Mouse (Mus musculus): ENCODE data around the gene Ankrd61. TPM values are rescaled to one million over a fixed set of nuclear protein-coding genes. Genes with fewer than 3 reads are reported as not detected.

Ankrd61 gene
- 0.08 and 0.09 TPM in 2 replicates for polyA plus RNA-seq (2012; rRNA removed)

DNA sequence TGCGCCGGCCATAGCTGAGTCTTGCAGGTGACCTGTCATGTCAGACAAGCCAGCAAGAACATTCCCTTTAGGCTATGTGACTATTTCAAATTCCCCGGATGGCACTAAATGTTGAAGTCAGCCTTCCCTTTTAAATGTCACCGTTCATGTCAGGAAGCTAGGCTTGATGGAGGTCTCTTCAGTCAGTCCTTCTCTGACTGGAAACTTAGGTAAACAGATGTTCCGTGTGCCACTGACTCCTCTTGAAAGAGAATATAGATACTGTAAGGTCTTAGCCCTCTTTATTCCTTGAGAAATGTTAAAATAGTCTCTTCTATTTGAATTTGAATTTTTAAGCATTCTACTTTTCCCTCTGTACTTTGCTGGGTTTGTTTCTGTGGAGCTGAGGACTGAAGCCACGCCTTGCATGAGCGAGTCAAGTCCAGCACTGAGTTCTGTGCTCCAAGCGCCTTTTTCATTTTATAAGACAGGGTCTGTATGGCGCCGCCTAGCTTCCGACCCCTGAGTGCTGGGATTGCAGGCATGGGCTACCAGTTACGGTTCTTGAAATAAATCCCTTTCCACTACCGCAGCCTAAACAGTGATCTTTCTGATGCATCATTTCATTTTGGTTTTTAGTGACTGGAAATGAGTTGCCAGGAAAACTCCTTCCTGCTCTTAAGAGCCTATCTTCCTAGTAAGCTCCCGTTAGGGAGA lies at the start of gene Ankrd61:
Ankrd61 (minus strand) TSS at position 51 of the 696 bp plus-strand sequence.
- DNase-seq (ENCODE audit: low read depth in 1 of 2, low spot score in 2 of 2) = no peak
- Histone ChIP-seq H3K4me3 (ENCODE audit: extremely low read depth, insufficient read depth, insufficient read length) (no peak within 1 kb of the TSS), H3K36me3 (ENCODE audit: control insufficient read depth, insufficient read depth, low read length) (peaks cover 39% of the 10 kb centered on the region), H3K27ac (ENCODE audit: insufficient read depth, low read length) (no peak within 1 kb of the TSS), H3K4me1 (ENCODE audit: control insufficient read depth, insufficient read depth, insufficient read length) (no peaks in the 10 kb centered on the region), H3K27me3 (ENCODE audit: control insufficient read depth, insufficient read depth, low read length) (no peaks in the 10 kb centered on the region)
- 96% methylated on average over 14 of the region's 14 CpGs for WGBS
- TF ChIP-seq CTCF (IDR thresholded peaks at IDR 0.05; ENCODE audit: extremely low read depth, insufficient read depth, insufficient read length, insufficient replicate concordance) (no peak), POLR2A (IDR thresholded peaks at IDR 0.05; ENCODE audit: low read depth, low read length) (no peak)

GRCm38 (mm10) chr5:143943231-143944125 lies 46.0 kb upstream of the Ankrd61 start:
- Histone ChIP-seq H3K4me1 (ENCODE audit: control insufficient read depth, insufficient read depth, insufficient read length) (no peaks in the 10 kb centered on the region), H3K4me3 (ENCODE audit: extremely low read depth, insufficient read depth, insufficient read length) (no peak overlapping the region), H3K27me3 (ENCODE audit: control insufficient read depth, insufficient read depth, low read length) (no peaks in the 10 kb centered on the region), H3K36me3 (ENCODE audit: control insufficient read depth, insufficient read depth, low read length) (no peaks in the 10 kb centered on the region), H3K27ac (ENCODE audit: insufficient read depth, low read length) (no peak overlapping the region)
- TF ChIP-seq POLR2A (IDR thresholded peaks at IDR 0.05; ENCODE audit: low read depth, low read length) (no peak), CTCF (IDR thresholded peaks at IDR 0.05; ENCODE audit: extremely low read depth, insufficient read depth, insufficient read length, insufficient replicate concordance) (no peak)
- WGBS = 88% methylated on average over 14 of the region's 14 CpGs
- no peak for DNase-seq (ENCODE audit: low read depth in 1 of 2, low spot score in 2 of 2)

DNA sequence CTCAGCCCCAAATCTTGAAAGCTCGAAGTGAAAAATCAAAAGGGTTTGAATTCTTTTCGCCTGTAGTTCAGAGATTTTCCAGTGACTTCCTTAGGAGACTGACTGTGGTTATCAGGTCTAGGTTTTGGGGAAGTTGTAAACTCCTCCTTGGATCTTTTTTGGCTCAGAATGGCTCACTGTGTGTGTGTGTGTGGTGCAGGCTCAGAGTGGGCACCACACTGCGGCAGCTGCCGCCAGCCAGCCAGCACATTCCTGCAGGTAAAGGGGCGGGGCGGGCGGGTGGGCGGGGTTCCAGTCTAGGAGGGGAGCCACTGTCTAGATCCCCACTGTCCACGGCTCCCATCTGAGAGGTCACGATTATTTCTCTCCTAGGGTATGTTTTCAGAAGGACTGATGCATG lies 44.1 kb upstream of the Ankrd61 start:
- TF ChIP-seq POLR2A (IDR thresholded peaks at IDR 0.05; ENCODE audit: low read depth, low read length) (no peak), CTCF (IDR thresholded peaks at IDR 0.05; ENCODE audit: extremely low read depth, insufficient read depth, insufficient read length, insufficient replicate concordance) (no peak)

GRCm38 (mm10) chr5:143936156-143936555 lies 38.7 kb upstream of the Ankrd61 start:
- WGBS = 94% methylated on average over 9 of the region's 9 CpGs
- DNase-seq (ENCODE audit: low read depth in 1 of 2, low spot score in 2 of 2) = no peak
- TF ChIP-seq POLR2A (IDR thresholded peaks at IDR 0.05; ENCODE audit: low read depth, low read length) (no peak), CTCF (IDR thresholded peaks at IDR 0.05; ENCODE audit: extremely low read depth, insufficient read depth, insufficient read length, insufficient replicate concordance) (no peak)
- Histone ChIP-seq H3K4me1 (ENCODE audit: control insufficient read depth, insufficient read depth, insufficient read length) (no peaks in the 10 kb centered on the region), H3K27ac (ENCODE audit: insufficient read depth, low read length) (no peak overlapping the region), H3K36me3 (ENCODE audit: control insufficient read depth, insufficient read depth, low read length) (no peaks in the 10 kb centered on the region; the same call in 1 of the 2 replicates), H3K27me3 (ENCODE audit: control insufficient read depth, insufficient read depth, low read length) (no peaks in the 10 kb centered on the region), H3K4me3 (ENCODE audit: extremely low read depth, insufficient read depth, insufficient read length) (no peak overlapping the region)

More for the DNA sequence above, 44.1 kb upstream of the Ankrd61 start:
- Histone ChIP-seq H3K4me1 (ENCODE audit: control insufficient read depth, insufficient read depth, insufficient read length) (no peaks in the 10 kb centered on the region), H3K27ac (ENCODE audit: insufficient read depth, low read length) (no peak overlapping the region), H3K27me3 (ENCODE audit: control insufficient read depth, insufficient read depth, low read length) (no peaks in the 10 kb centered on the region), H3K36me3 (ENCODE audit: control insufficient read depth, insufficient read depth, low read length) (no peaks in the 10 kb centered on the region), H3K4me3 (ENCODE audit: extremely low read depth, insufficient read depth, insufficient read length) (no peak overlapping the region)
- 19% methylated on average over 10 of the region's 10 CpGs for WGBS
- DNase-seq (ENCODE audit: low read depth in 1 of 2, low spot score in 2 of 2) = no peak

DNA sequence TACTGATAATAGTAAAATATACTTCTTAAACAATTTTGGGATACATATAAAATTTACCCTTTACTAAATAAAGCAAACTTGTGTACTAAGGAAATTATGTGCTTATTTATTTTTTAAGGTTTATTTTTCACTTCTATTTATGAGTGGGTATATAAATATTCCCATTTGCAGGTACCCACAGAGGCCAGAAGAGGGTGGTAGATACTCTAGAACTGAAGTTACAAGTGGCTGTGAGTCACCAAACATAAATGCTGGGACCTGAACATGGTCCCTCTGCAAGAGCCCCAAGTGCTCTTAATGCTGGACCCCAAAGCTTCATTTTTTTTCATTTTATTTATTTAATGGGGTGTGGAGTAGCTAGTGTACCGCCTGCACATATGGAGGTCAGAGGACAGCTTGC lies 36.4 kb upstream of the Ankrd61 start:
- Histone ChIP-seq H3K36me3 (ENCODE audit: control insufficient read depth, insufficient read depth, low read length) (peaks cover 15% of the 10 kb centered on the region), H3K4me1 (ENCODE audit: control insufficient read depth, insufficient read depth, insufficient read length) (no peaks in the 10 kb centered on the region), H3K27me3 (ENCODE audit: control insufficient read depth, insufficient read depth, low read length) (no peaks in the 10 kb centered on the region), H3K4me3 (ENCODE audit: extremely low read depth, insufficient read depth, insufficient read length) (no peak overlapping the region), H3K27ac (ENCODE audit: insufficient read depth, low read length) (no peak overlapping the region)
- DNase-seq (ENCODE audit: low read depth in 1 of 2, low spot score in 2 of 2) = no peak
- TF ChIP-seq CTCF (IDR thresholded peaks at IDR 0.05; ENCODE audit: extremely low read depth, insufficient read depth, insufficient read length, insufficient replicate concordance) (no peak), POLR2A (IDR thresholded peaks at IDR 0.05; ENCODE audit: low read depth, low read length) (no peak)
- 100% methylated on average over 1 of the region's 1 CpGs for WGBS

DNA sequence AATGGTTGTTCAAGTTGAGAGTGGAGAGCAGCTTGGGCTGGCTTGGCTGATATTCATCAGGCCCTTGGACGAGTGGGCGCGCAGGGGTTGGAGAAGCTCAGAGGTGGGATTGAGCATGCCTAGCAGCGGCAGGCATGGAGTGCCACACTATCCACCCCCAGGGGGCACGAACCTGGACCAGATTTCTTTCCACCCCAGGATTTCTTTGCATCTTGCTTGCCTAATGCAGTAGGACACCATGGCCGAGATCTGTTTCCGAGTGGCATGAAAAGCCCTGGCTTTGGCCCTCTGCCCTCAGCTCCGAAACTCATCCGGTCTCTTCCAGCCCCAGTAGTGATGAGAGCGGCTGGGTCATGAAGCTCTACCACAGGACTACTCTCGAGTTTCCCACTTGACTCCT lies 35.9 kb upstream of the Ankrd61 start:
- H3K36me3 ChIP-seq (ENCODE audit: control insufficient read depth, insufficient read depth, low read length) = peaks cover 19% of the 10 kb centered on the region
- no peaks in the 10 kb centered on the region for H3K4me1 ChIP-seq (ENCODE audit: control insufficient read depth, insufficient read depth, insufficient read length)
- TF ChIP-seq CTCF (IDR thresholded peaks at IDR 0.05; ENCODE audit: extremely low read depth, insufficient read depth, insufficient read length, insufficient replicate concordance) (no peak), POLR2A (IDR thresholded peaks at IDR 0.05; ENCODE audit: low read depth, low read length) (no peak)
- no peak overlapping the region for H3K4me3 ChIP-seq (ENCODE audit: extremely low read depth, insufficient read depth, insufficient read length)
- no peaks in the 10 kb centered on the region for H3K27me3 ChIP-seq (ENCODE audit: control insufficient read depth, insufficient read depth, low read length)
- DNase-seq (ENCODE audit: low read depth in 1 of 2, low spot score in 2 of 2) = no peak
- WGBS = 95% methylated on average over 11 of the region's 11 CpGs
- no peak overlapping the region for H3K27ac ChIP-seq (ENCODE audit: insufficient read depth, low read length)

All from spleen, adult 2 months (tissue).